Mouse (Mus musculus) C2C12 (cell line): ENCODE data around the gene Dmap1.

Experiments
- CEBPB ChIP-seq: IDR thresholded peaks from one replicate; pipeline ENCODE4 v1.6.1; 2011; ENCODE audit warnings: low read depth, mild to moderate bottlenecking, control low read depth, moderate library complexity
- CTCF ChIP-seq: IDR thresholded peaks from one replicate; pipeline ENCODE4 v1.5.1; 2011; ENCODE audit not compliant: control insufficient read depth, insufficient read depth, insufficient read length
- USF1 ChIP-seq: IDR thresholded peaks from one replicate; pipeline ENCODE4 v1.6.1; 2011; ENCODE audit warnings: low read depth, mild to moderate bottlenecking, control low read depth, moderate library complexity

- no peak for TF ChIP-seq CTCF
- no peak for TF ChIP-seq CEBPB
- no peak for TF ChIP-seq USF1
These were observed 48.5 kb downstream of the Dmap1 start for GRCm38 (mm10) chr4:117633527-117633926.
